ENCODE assay signal across 10 mouse cellular contexts in genomic region chr10:115817056-115817724, GRCm38 (mm10). TPM values are rescaled to one million over a fixed set of nuclear protein-coding genes. Genes with fewer than 3 reads are reported as not detected.
DNase-seq lines count a peak whose midpoint lies in the region; ATAC-seq and TF ChIP-seq lines count a peak whose summit lies in the region.
"Had no signal": no experiment of that assay in that cellular context is flagged by ENCODE, and none has a peak within 500 bp of the region (broad histone marks: within the 10 kb centered on the region; RNA-seq: fewer than 3 reads in every experiment).

No protein-coding gene starts in this region.

- intact Hi-C loops in gastrocnemius, adult 2 months (cut with DNase I) = no loop called here
- intact Hi-C loops in left cerebral cortex, postnatal 25 days (cut with DNase I) = no loop called here

- peak overlapping the region; percentile 68 for H3K4me3 ChIP-seq in gastrocnemius, adult 2 months
- peak overlapping the region; percentile 31 for H3K4me3 ChIP-seq in intestine, embryonic 15.5 days (replicated peaks)
- peak overlapping the region; percentile 70 for H3K4me3 ChIP-seq in liver, embryonic 16.5 days (ENCODE audit: low read depth, low read length)
- H3K4me3 ChIP-seq: neural tube, embryonic 12.5 days had no signal

- WGBS in intestine, embryonic 15.5 days = 15% methylated on average over 13 of the region's 13 CpGs
- 12% methylated on average over 13 of the region's 13 CpGs for WGBS in liver, embryonic 16.5 days (ENCODE audit: insufficient replicate concordance)

- no peak for TF ChIP-seq CTCF in gastrocnemius, adult 2 months (IDR thresholded peaks at IDR 0.05)

- H3K27ac ChIP-seq in gastrocnemius, adult 2 months = peak overlapping the region; percentile 87
- H3K27ac ChIP-seq in intestine, embryonic 15.5 days = peak overlapping the region; percentile 72
- H3K27ac ChIP-seq in liver, embryonic 16.5 days (ENCODE audit: low read length) = peak overlapping the region; percentile 98
- H3K27ac ChIP-seq: neural tube, embryonic 12.5 days had no signal

- H3K9ac ChIP-seq in intestine, embryonic 15.5 days = no peak overlapping the region
- peak overlapping the region; percentile 68 for H3K9ac ChIP-seq in liver, embryonic 16.5 days (ENCODE audit: low read depth, low read length)
- H3K9ac ChIP-seq: neural tube, embryonic 12.5 days had no signal

- H3K4me2 ChIP-seq in intestine, embryonic 15.5 days (replicated peaks) = peak overlapping the region; percentile 24
- peak overlapping the region; percentile 57 for H3K4me2 ChIP-seq in liver, embryonic 16.5 days (ENCODE audit: low read depth, low read length)
- H3K4me2 ChIP-seq: neural tube, embryonic 12.5 days had no signal

- H3K4me1 ChIP-seq in intestine, embryonic 15.5 days (replicated peaks) = no peaks in the 10 kb centered on the region
- peaks cover 14% of the 10 kb centered on the region for H3K4me1 ChIP-seq in liver, embryonic 16.5 days (ENCODE audit: control insufficient read depth, low read depth, low read length)
- H3K4me1 ChIP-seq: neural tube, embryonic 12.5 days had no signal

- H3K9me3 ChIP-seq in intestine, embryonic 15.5 days = no peaks in the 10 kb centered on the region
- H3K9me3 ChIP-seq in liver, embryonic 16.5 days (replicated peaks; ENCODE audit: control insufficient read depth, low read length) = no peaks in the 10 kb centered on the region
- H3K9me3 ChIP-seq: neural tube, embryonic 12.5 days had no signal

- H3K27me3 ChIP-seq in intestine, embryonic 15.5 days (replicated peaks) = no peaks in the 10 kb centered on the region
- H3K27me3 ChIP-seq in liver, embryonic 16.5 days (ENCODE audit: control insufficient read depth, insufficient read depth, low read depth, low read length) = no peaks in the 10 kb centered on the region
- H3K27me3 ChIP-seq: neural tube, embryonic 12.5 days had no signal

- H3K36me3 ChIP-seq in intestine, embryonic 15.5 days = no peaks in the 10 kb centered on the region
- peaks cover 5% of the 10 kb centered on the region; the same call in 1 of the 2 replicates for H3K36me3 ChIP-seq in liver, embryonic 16.5 days (ENCODE audit: control insufficient read depth, insufficient read depth)
- H3K36me3 ChIP-seq: neural tube, embryonic 12.5 days had no signal

- ATAC-seq in intestine, embryonic 15.5 days = peak; percentile 95
- peak; percentile 100 for ATAC-seq in liver, embryonic 16.5 days (ENCODE audit: low read depth)

- peak; percentile 45 for DNase-seq in gastrocnemius, adult 2 months
- no peak for DNase-seq in gastrocnemius, postnatal 10 days
- DNase-seq in spleen, postnatal 10 days (ENCODE audit: low spot score in 2 of 2) = peak; percentile 53 to 80
- no peak for DNase-seq in left cerebral cortex, postnatal 25 days (ENCODE audit: low spot score in 2 of 2)
- no peak for DNase-seq in cerebellum, postnatal 25 days
- DNase-seq in embryo, embryonic 10 days (ENCODE audit: low spot score) = no peak
- DNase-seq: heart, postnatal 14 days had no signal

RNA-seq across cellular contexts. Expression of gene Tspan8, which starts 0.6 kb away (rescaled TPM):
- 100 to 1,000 TPM in 1 of 2 experiments, 10 to 100 TPM in 1; 73.0 to 109 TPM for total RNA-seq in gastrocnemius, adult 2 months (2021)
- 10 to 100 TPM; 26.6 to 30.9 TPM for total RNA-seq in gastrocnemius, postnatal 10 days (2021)
- 205 and 222 TPM in 2 replicates for polyA plus RNA-seq in intestine, embryonic 15.5 days (2015; fragmentation: Nextera tagmentation; extraction: Ambion mirVana)
- 56.6 and 59.5 TPM in 2 replicates for polyA plus RNA-seq in liver, embryonic 16.5 days (2015; fragmentation: Nextera tagmentation; extraction: Ambion mirVana)
- under 1 TPM; 0.85 to 0.99 TPM for total RNA-seq in left cerebral cortex, postnatal 25 days (2021)

Comparison
In these comparisons a context has a peak if more than half of its experiments do, and no peak if none do; other contexts are left out.
1. DNase-seq: peak in gastrocnemius, adult 2 months (single experiment) and spleen, postnatal 10 days (2 of 2); none in gastrocnemius, postnatal 10 days (single experiment), left cerebral cortex, postnatal 25 days (0 of 2), cerebellum, postnatal 25 days (0 of 2) and embryo, embryonic 10 days (single experiment).
2. RNA of gene Tspan8, which starts 0.6 kb away (total RNA-seq): 73.0 to 109 TPM in gastrocnemius, adult 2 months and 26.6 to 30.9 TPM in gastrocnemius, postnatal 10 days; 0.85 to 0.99 TPM in left cerebral cortex, postnatal 25 days; every median in the first group is over 10 times any median in the second.
3. Peak in every context shown above with its lines, with median percentiles within 50 percentile points of each other: H3K27ac ChIP-seq and H3K4me3 ChIP-seq.